Mouse (Mus musculus) embryo, embryonic 10.5 days (tissue): ENCODE measurements at regions not wholly inside any gene's neighbourhood (a gene's known extent, or its start where the extent isn't known, plus 50 kb on each side); places are given as distances from the start of the nearest gene placed in this dataset.

Source experiments
- DNase-seq: peaks from one replicate; pipeline ENCODE4 v3.0.0-alpha.2; 2015; ENCODE audit warnings: low spot score

DNA sequence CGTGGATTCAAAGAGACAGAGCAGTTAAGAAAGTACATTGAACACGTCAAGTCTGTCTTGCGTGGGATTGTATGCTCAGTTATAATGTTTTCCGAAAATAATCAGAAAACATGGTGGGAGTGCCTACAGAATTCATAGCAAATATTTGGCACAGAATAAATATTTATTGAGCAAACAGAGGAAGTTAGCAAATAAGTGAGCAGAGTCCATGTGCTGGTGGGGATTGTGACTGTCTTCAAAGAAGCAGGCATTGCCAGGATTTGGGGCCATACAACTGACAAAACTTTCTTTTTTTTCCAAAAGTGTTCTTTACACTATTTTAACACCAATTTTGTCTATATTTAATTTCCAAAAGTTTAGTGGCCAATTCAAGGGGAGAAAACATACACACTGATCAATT lies 1729.8 kb downstream of the AI429214 start:
- DNase-seq: no peak

- no peak for DNase-seq
Observed at GRCm38 (mm10) chr8:38725257-38725656, 1731.9 kb downstream of the AI429214 start.

DNA sequence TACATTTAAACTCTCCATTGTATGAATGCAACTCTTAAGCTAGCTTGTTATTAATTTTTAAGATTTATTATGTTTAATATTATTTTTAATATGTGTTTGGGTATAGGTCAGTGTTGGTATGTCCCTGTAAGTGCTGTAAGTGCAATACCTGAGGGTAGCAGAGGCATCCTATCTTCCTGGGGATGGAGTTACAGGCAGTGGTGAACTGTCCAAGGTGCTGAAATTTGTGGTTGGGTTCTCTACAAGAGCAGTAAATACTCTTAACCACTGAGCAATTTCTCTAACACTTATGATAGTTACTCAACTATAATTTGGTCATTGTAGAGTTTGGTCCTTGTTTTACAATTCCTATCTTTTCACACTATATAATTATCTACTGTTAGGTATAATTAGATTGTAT lies 1753.7 kb downstream of the AI429214 start:
- DNase-seq: peak; percentile 70

DNA sequence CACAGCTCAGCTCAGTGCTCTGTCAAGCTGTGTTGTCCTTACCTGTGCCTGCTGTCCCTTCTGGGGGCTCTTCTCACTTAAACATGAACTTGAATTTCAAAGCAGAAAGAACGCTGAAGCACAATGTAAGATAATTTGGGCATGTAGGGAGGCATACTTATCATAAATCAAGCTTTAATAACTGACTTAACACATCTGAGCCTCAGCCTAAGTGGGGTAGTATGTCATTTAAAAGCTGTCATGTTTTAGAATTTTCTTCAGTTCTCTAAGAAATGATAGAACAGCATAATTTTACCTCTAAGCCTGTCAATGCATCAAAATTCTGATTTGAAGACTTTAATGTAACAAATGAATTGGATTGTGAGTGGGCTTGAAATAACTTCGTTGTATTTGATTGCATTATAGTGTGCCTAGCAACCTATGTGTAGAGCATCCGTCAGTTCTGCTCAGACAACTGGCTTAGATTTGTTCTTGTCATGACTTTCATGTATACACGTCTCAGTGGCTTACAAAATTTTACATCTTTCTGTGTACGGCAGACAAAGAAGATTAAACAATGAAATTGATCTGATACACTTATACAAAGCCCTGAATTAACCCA lies 1773.3 kb downstream of the AI429214 start:
- no peak for DNase-seq

GRCm38 (mm10) chr8:38812482-38812881 lies 1819.1 kb downstream of the AI429214 start:
- DNase-seq: no peak

DNA sequence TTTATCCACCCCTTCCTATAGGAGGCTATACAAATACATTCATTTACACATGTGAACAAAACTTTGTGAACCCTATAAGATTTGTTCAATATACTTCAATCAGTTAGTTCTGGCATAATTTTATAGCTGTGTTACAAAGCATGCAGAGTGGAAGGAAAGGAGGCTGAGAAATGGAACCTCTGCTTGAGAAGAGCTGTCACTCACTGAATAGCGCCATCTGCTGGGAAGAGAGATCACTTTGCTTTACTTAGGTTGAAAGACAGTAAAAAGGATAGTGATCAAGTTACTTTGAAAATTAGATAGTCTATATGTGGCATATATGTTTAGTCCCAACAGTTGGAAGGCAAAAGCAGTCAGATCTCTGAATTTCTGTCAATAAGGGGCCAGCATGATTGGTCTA lies 1824.8 kb downstream of the AI429214 start:
- DNase-seq: peak; percentile 78

GRCm38 (mm10) chr8:38861436-38861835 lies 1813.4 kb upstream of the Adam24 start:
- no peak for DNase-seq

DNA sequence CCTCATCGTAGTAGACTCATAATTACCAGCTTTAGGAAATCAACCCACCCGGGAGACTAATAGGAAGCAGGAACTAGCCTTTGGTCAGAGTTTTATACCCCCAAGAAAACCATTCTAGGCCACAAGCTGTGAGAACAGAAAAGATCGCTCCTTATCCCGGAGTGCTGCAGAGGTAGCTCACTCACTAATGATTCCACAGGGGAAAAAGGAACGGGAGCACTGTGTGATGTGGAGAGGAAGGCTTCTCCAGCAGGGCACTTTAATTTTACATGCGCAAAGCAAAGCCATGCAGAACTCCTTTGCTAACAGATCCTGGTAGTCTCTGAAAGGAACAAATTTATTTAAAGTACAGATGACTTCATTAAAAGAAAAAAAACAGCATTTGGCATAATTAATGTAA lies 1807.5 kb upstream of the Adam24 start:
- no peak for DNase-seq
